Comparison of ENCODE assay signal across 18 mouse cellular contexts in genomic region chr11:3753897-3754296, GRCm38 (mm10).
DNase-seq lines count a peak whose midpoint lies in the region; ATAC-seq and TF ChIP-seq lines count a peak whose summit lies in the region.
"Had no signal": no experiment of that assay in that cellular context is flagged by ENCODE, and none has a peak within 500 bp of the region (broad histone marks: within the 10 kb centered on the region; RNA-seq: fewer than 3 reads in every experiment).

No protein-coding gene starts in this region.

- no peak overlapping the region for H3K4me2 ChIP-seq in intestine, postnatal 0 days (replicated peaks; ENCODE audit: low read depth)
- no peak overlapping the region for H3K4me2 ChIP-seq in intestine, embryonic 16.5 days (ENCODE audit: low read depth, low read length)
- H3K4me2 ChIP-seq in lung, embryonic 14.5 days, result no peak overlapping the region
- H3K4me2 ChIP-seq: limb, embryonic 12.5 days; liver, embryonic 13.5 days; midbrain, embryonic 12.5 days had no signal

- no peaks in the 10 kb centered on the region for H3K36me3 ChIP-seq in intestine, postnatal 0 days (ENCODE audit: control insufficient read depth, insufficient read depth)
- H3K36me3 ChIP-seq in intestine, embryonic 16.5 days (ENCODE audit: control insufficient read depth, insufficient read depth, low read length), result no peaks in the 10 kb centered on the region
- H3K36me3 ChIP-seq in lung, embryonic 14.5 days (ENCODE audit: insufficient read depth), result no peaks in the 10 kb centered on the region
- H3K36me3 ChIP-seq: hindbrain, embryonic 10.5 days; limb, embryonic 12.5 days; liver, embryonic 13.5 days; midbrain, embryonic 12.5 days had no signal

- 59% methylated on average over 9 of the region's 9 CpGs for WGBS in intestine, postnatal 0 days
- WGBS in intestine, embryonic 16.5 days, result 56% methylated on average over 9 of the region's 9 CpGs
- WGBS in lung, embryonic 14.5 days, result 46% methylated on average over 9 of the region's 9 CpGs

- no peak overlapping the region for H3K27ac ChIP-seq in intestine, postnatal 0 days (ENCODE audit: low read depth, low read length)
- no peak overlapping the region for H3K27ac ChIP-seq in intestine, embryonic 16.5 days (ENCODE audit: low read length)
- no peak overlapping the region for H3K27ac ChIP-seq in lung, embryonic 14.5 days (ENCODE audit: low read depth)
- H3K27ac ChIP-seq: hindbrain, embryonic 10.5 days; limb, embryonic 12.5 days; liver, embryonic 13.5 days; midbrain, embryonic 12.5 days had no signal

- DNase-seq in cerebellum, adult 11-12 months, result peak; percentile 51
- no peak for DNase-seq in lung, embryonic 14.5 days
- DNase-seq in lung, postnatal 14 days, result no peak
- no peak for DNase-seq in adrenal gland, postnatal 36 days
- DNase-seq: adrenal gland, postnatal 25 days; cerebellum, adult 9-10 months; gastrocnemius, postnatal 36 days; liver, embryonic 13.5 days; retina, postnatal 1 day; thymus, adult 2 months had no signal

- no peaks in the 10 kb centered on the region for H3K4me1 ChIP-seq in intestine, postnatal 0 days (replicated peaks; ENCODE audit: control insufficient read depth, insufficient read depth, low read length)
- no peaks in the 10 kb centered on the region for H3K4me1 ChIP-seq in intestine, embryonic 16.5 days (ENCODE audit: control insufficient read depth, insufficient read depth, low read length)
- no peaks in the 10 kb centered on the region for H3K4me1 ChIP-seq in lung, embryonic 14.5 days (ENCODE audit: insufficient read depth)
- H3K4me1 ChIP-seq: limb, embryonic 12.5 days; midbrain, embryonic 12.5 days had no signal

- peak; percentile 12; the same call in 1 of the 2 replicates for TF ChIP-seq CTCF in intestine, postnatal 0 days (IDR thresholded peaks at IDR 0.05; ENCODE audit: low read depth)
- TF ChIP-seq CTCF in lung, embryonic 14.5 days (IDR thresholded peaks at IDR 0.05; ENCODE audit: low read depth), result 0 out of 2 replicates have a peak, but pooled peaks have one; percentile 11

- no peak overlapping the region for H3K9ac ChIP-seq in intestine, postnatal 0 days (ENCODE audit: low read depth, low read length)
- H3K9ac ChIP-seq in intestine, embryonic 16.5 days (ENCODE audit: low read depth, low read length), result no peak overlapping the region
- H3K9ac ChIP-seq in lung, embryonic 14.5 days, result no peak overlapping the region
- H3K9ac ChIP-seq: limb, embryonic 12.5 days; liver, embryonic 13.5 days; midbrain, embryonic 12.5 days had no signal

- 0 out of 2 replicates have a peak, but pooled peaks cover 3% of the 10 kb centered on the region for H3K27me3 ChIP-seq in intestine, postnatal 0 days (replicated peaks; ENCODE audit: control insufficient read depth, insufficient read depth, low read length)
- H3K27me3 ChIP-seq in intestine, embryonic 16.5 days (replicated peaks; ENCODE audit: control insufficient read depth, insufficient read depth, low read length), result no peaks in the 10 kb centered on the region
- H3K27me3 ChIP-seq in lung, embryonic 14.5 days (ENCODE audit: insufficient read depth, low read length), result no peaks in the 10 kb centered on the region
- H3K27me3 ChIP-seq: midbrain, embryonic 12.5 days had no signal

- H3K9me3 ChIP-seq in intestine, postnatal 0 days (ENCODE audit: control insufficient read depth), result no peaks in the 10 kb centered on the region
- H3K9me3 ChIP-seq in intestine, embryonic 16.5 days (ENCODE audit: control insufficient read depth, low read length), result no peaks in the 10 kb centered on the region
- no peaks in the 10 kb centered on the region for H3K9me3 ChIP-seq in lung, embryonic 14.5 days (ENCODE audit: low read depth, low read length)
- H3K9me3 ChIP-seq: limb, embryonic 12.5 days; liver, embryonic 13.5 days; midbrain, embryonic 12.5 days had no signal

- no peak for ATAC-seq in cerebellum, adult (ENCODE audit: insufficient number of reproducible peaks, low FRiP score, low TSS enrichment)
- no peak for ATAC-seq in intestine, postnatal 0 days
- ATAC-seq in intestine, embryonic 16.5 days, result no peak
- ATAC-seq in lung, embryonic 14.5 days (ENCODE audit: insufficient read depth), result no peak
- 0 out of 2 replicates have a peak, but pooled peaks have one; percentile 26 for ATAC-seq in megakaryocyte-erythroid progenitor cell, adult 5-6 weeks (replicated peaks; ENCODE audit: low FRiP score, low TSS enrichment, poor library complexity, severe bottlenecking)
- ATAC-seq: CD4-positive, CD25-positive, alpha-beta regulatory T cell, adult 4 months had no signal

- H3K4me3 ChIP-seq in intestine, postnatal 0 days (ENCODE audit: low read depth, low read length), result no peak overlapping the region
- H3K4me3 ChIP-seq in intestine, embryonic 16.5 days (ENCODE audit: low read length), result no peak overlapping the region
- no peak overlapping the region for H3K4me3 ChIP-seq in lung, embryonic 14.5 days (ENCODE audit: low read depth, low read length)
- H3K4me3 ChIP-seq: hindbrain, embryonic 10.5 days; limb, embryonic 12.5 days; liver, embryonic 13.5 days; midbrain, embryonic 12.5 days had no signal
